In genomic region chr2:62278779-62279178, GRCm38 (mm10) we compare ENCODE assay signal across 20 mouse cellular contexts.
DNase-seq lines count a peak whose midpoint lies in the region; ATAC-seq lines count a peak whose summit lies in the region.
"Had no signal": no experiment of that assay in that cellular context is flagged by ENCODE, and none has a peak within 500 bp of the region (broad histone marks: within the 10 kb centered on the region; RNA-seq: fewer than 3 reads in every experiment).

No protein-coding gene starts in this region.

- H3K4me2 ChIP-seq in heart, embryonic 14.5 days (ENCODE audit: low read length), result no peak overlapping the region
- no peak overlapping the region for H3K4me2 ChIP-seq in liver, embryonic 11.5 days
- H3K4me2 ChIP-seq: embryonic facial prominence, embryonic 13.5 days; hindbrain, embryonic 13.5 days; midbrain, embryonic 12.5 days had no signal

- no peaks in the 10 kb centered on the region for H3K27me3 ChIP-seq in heart, embryonic 14.5 days (ENCODE audit: control insufficient read depth, insufficient read depth, low read length)
- no peaks in the 10 kb centered on the region for H3K27me3 ChIP-seq in liver, embryonic 11.5 days (replicated peaks; ENCODE audit: control insufficient read depth, insufficient read depth, low read length)
- H3K27me3 ChIP-seq: embryonic facial prominence, embryonic 13.5 days; hindbrain, embryonic 13.5 days; midbrain, embryonic 12.5 days had no signal

- 16% methylated on average over 3 of the region's 3 CpGs for WGBS in heart, embryonic 14.5 days
- WGBS in liver, embryonic 11.5 days, result 60% methylated on average over 3 of the region's 3 CpGs

- DNase-seq in heart, postnatal 4 days, result no peak
- no peak for DNase-seq in liver, embryonic 11.5 days (ENCODE audit: low spot score)
- DNase-seq in liver, result no peak
- peak; percentile 63 for DNase-seq in fibroblast of lung, adult 2 months (ENCODE audit: low read depth)
- DNase-seq in skeletal muscle tissue, adult 2 months (ENCODE audit: low read depth, low spot score), result peak; percentile 19
- DNase-seq in right cerebral cortex, adult 18-20 months, result no peak
- DNase-seq: cerebellum, adult 18-20 months; cerebellum, postnatal 25 days; gastrocnemius, adult 2 months; kidney, adult 11 months; kidney, postnatal 4 days; lung, adult 2 months; lung, postnatal 14 days; right cerebral cortex, postnatal 14 days; spleen, adult 18-20 months had no signal

- H3K4me1 ChIP-seq in heart, embryonic 14.5 days (ENCODE audit: control insufficient read depth in 2 of 2, insufficient read depth in 2 of 2, low read length in 2 of 2), result peaks cover 10 to 16% of the 10 kb centered on the region in 2 experiments
- no peaks in the 10 kb centered on the region for H3K4me1 ChIP-seq in liver, embryonic 11.5 days (replicated peaks; ENCODE audit: control insufficient read depth, insufficient read depth, low read length)
- H3K4me1 ChIP-seq: embryonic facial prominence, embryonic 13.5 days; hindbrain, embryonic 13.5 days; midbrain, embryonic 12.5 days had no signal

- H3K27ac ChIP-seq in heart, embryonic 14.5 days (replicated peaks in 1 of 2; ENCODE audit: control insufficient read depth in 1 of 2, insufficient read depth in 1 of 2, low read depth in 2 of 2, low read length in 2 of 2), result peak overlapping the region; percentile 79 to 94
- no peak overlapping the region for H3K27ac ChIP-seq in liver, embryonic 11.5 days (ENCODE audit: low read depth, low read length)
- H3K27ac ChIP-seq: embryonic facial prominence, embryonic 13.5 days; gastrocnemius, adult 2 months; hindbrain, embryonic 13.5 days; midbrain, embryonic 12.5 days had no signal

- no peaks in the 10 kb centered on the region for H3K9me3 ChIP-seq in heart, embryonic 14.5 days (ENCODE audit: control insufficient read depth, low read length)
- H3K9me3 ChIP-seq in liver, embryonic 11.5 days (ENCODE audit: control insufficient read depth, low read length), result no peaks in the 10 kb centered on the region
- H3K9me3 ChIP-seq: embryonic facial prominence, embryonic 13.5 days; hindbrain, embryonic 13.5 days; midbrain, embryonic 12.5 days had no signal

- no peak overlapping the region for H3K4me3 ChIP-seq in heart, embryonic 14.5 days (ENCODE audit: control insufficient read depth in 1 of 2, insufficient read depth in 1 of 2, low read depth in 1 of 2, low read length in 2 of 2)
- H3K4me3 ChIP-seq in liver, embryonic 11.5 days (ENCODE audit: low read depth, low read length), result no peak overlapping the region
- H3K4me3 ChIP-seq: embryonic facial prominence, embryonic 13.5 days; gastrocnemius, adult 2 months; hindbrain, embryonic 13.5 days; midbrain, embryonic 12.5 days had no signal

- no peaks in the 10 kb centered on the region for H3K36me3 ChIP-seq in heart, embryonic 14.5 days (ENCODE audit: control insufficient read depth, insufficient read depth, low read length)
- H3K36me3 ChIP-seq in liver, embryonic 11.5 days (ENCODE audit: control insufficient read depth, insufficient read depth, low read length), result no peaks in the 10 kb centered on the region
- H3K36me3 ChIP-seq: embryonic facial prominence, embryonic 13.5 days; hindbrain, embryonic 13.5 days; midbrain, embryonic 12.5 days had no signal

- no peak overlapping the region for H3K9ac ChIP-seq in heart, embryonic 14.5 days (ENCODE audit: low read length)
- H3K9ac ChIP-seq in liver, embryonic 11.5 days (ENCODE audit: low read depth, low read length), result no peak overlapping the region
- H3K9ac ChIP-seq: embryonic facial prominence, embryonic 13.5 days; hindbrain, embryonic 13.5 days; midbrain, embryonic 12.5 days had no signal

- ATAC-seq in heart, embryonic 14.5 days (ENCODE audit: insufficient number of reproducible peaks, insufficient read depth, low FRiP score, low read depth), result peak; percentile 88
- peak; percentile 62; the same call in 1 of the 2 replicates for ATAC-seq in liver, embryonic 11.5 days (replicated peaks; ENCODE audit: low FRiP score)
- ATAC-seq: forebrain, embryonic 14.5 days had no signal

Comparison
In these comparisons a context has a peak if more than half of its experiments do, and no peak if none do; other contexts are left out.
1. DNase-seq: peak in fibroblast of lung, adult 2 months (single experiment) and skeletal muscle tissue, adult 2 months (single experiment); none in heart, postnatal 4 days (single experiment), liver, embryonic 11.5 days (single experiment), liver (single experiment) and right cerebral cortex, adult 18-20 months (single experiment).